Mouse (Mus musculus): ENCODE data around the gene Fndc4. TPM values are rescaled to one million over a fixed set of nuclear protein-coding genes. Genes with fewer than 3 reads are reported as not detected.

Fndc4 gene
- 100 to 1,000 TPM; 132 to 144 (median 133) TPM for total RNA-seq (2022)

DNA sequence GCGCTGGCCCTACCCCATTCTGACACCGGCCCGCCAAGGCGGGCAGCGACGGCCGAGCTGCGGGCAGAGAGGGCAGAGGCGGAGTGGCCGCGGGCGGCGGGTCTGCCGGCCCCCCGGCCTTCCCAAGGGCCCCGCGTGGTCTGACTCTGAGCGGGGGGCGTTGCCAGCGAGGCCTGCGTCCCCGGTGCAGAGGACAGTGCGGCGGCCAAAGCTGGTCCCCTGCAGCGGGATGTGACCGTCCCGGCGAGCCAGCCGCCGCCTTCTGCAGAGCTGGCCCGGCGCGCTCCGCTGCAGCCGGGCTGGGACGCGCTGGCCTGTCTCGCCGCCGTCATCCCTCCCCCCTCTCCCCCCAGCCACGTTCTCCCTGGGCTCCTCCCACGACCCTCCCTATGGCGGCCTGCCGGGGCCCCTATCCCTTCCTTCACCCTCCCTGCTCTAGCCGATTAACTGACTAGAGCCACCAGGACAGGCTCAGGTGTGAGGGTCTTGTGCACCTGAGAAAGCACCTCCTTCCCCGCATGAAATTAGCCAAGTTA is at the start of gene Fndc4:
Fndc4 (minus strand) TSS at position 475 of the 536 bp plus-strand sequence.
- DNase-seq (ENCODE audit: low spot score in 2 of 2), result peak; percentile 25 to 39

DNA sequence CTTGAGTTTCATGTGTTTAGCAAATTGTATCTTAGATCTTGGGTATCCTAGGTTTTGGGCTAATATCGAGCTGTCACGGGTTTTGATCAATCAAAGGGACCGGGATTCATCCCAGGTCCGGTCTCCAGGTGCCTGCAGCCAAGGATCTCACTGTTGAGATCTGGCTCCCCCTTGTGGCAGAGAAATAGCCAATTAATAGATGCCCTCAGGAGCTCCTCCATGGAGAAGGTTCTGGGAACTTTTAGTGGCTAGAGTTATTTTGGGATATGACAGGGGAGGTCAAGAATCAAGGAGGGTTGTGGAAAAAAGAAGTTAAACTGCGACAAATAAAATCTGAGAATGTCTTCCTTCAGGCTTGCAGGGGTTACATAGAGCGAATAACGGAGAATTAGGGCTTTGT is 32.4 kb upstream of the Fndc4 start:
- peak in 1 of 2 experiments; percentile 11 for DNase-seq (ENCODE audit: low spot score in 2 of 2)

DNA sequence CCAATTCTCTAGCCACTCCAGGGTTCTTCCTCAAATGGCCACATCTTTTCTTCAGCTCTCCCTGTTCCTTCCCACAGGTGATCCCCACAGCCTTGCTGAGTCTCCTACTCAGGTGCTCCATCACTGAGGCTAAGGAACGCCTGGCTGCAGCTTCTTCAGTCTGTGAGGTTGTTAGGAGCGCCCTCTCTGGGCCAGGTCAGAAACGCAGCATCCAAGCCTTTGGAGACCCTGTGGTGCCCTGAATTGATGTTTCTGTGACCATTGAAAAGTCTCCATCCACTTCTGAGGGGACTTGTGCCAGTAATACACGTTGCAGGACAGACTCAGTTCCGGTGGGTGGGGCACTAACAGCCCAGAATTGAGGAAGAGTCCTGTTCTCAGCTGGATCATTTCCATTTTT is 31.0 kb upstream of the Fndc4 start:
- DNase-seq (ENCODE audit: low spot score in 2 of 2), result no peak

DNA sequence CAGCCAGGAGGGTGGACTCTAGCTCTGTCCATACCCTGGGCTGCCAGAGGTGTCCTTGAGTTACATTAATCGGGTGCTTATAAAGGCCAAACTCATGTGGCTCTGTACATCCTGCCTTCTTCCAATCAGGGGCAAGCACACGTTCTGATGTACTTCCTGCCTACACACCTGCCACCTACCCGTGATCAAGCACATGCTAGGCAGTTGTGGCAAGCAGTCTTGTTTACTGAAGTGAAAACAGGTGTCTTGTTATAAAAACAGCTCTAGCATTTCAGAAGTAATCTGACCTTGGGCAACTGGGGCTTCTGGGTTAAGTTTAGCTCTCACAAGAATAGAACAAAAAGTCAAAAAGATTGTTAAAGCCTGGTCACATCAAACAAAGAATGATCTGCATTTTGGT is 28.2 kb upstream of the Fndc4 start:
- no peak for DNase-seq (ENCODE audit: low spot score in 2 of 2)

DNA sequence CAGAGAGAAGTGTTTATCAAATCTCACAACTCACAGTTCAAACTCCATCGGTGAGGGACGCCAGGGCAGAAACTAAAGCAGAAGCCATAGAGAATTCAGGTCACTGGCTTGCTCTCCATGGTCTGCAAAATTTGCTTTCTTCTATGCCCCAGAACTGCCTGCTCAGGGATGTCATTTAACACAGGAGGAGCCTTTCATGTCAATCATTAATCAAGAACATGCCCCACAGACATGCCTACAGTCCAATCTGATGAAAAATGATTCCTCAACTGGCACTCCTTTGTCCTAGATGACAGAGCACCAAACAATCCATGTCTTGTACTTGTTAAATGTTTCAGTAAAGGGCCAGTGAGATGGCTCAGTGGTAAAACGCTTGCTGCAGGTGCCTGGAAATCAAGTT is 26.9 kb upstream of the Fndc4 start:
- no peak for DNase-seq (ENCODE audit: low spot score in 2 of 2)

GRCm38 (mm10) chr5:31312806-31313205 is 16.9 kb upstream of the Fndc4 start:
- DNase-seq (ENCODE audit: low spot score in 2 of 2), result no peak

DNA sequence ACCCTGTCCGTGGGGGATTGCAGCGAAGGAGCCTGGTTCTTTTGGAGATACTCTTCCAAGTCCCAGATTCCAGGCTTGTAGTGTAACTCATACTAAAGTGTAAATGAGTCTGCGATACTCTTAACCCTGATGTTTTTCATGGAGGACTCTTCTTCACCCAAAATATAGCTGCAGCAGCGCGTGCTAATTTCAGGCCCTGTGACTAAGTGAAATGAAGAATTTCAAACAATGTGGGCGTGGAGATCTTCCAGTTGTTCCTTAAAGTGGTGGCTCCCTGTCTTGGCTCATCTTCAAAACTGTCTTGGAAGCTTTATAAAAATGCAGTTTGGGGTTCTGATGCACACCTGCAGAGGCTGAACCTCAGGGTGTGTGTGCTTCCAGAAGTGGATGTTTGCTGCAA is 7.2 kb upstream of the Fndc4 start:
- no peak for DNase-seq (ENCODE audit: low spot score in 2 of 2)

- no peak for DNase-seq (ENCODE audit: low spot score in 2 of 2)
Measured at GRCm38 (mm10) chr5:31301866-31302265, 6.0 kb upstream of the Fndc4 start.

GRCm38 (mm10) chr5:31298486-31298885 is 2.6 kb upstream of the Fndc4 start:
- no peak for DNase-seq (ENCODE audit: low spot score in 2 of 2)

DNA sequence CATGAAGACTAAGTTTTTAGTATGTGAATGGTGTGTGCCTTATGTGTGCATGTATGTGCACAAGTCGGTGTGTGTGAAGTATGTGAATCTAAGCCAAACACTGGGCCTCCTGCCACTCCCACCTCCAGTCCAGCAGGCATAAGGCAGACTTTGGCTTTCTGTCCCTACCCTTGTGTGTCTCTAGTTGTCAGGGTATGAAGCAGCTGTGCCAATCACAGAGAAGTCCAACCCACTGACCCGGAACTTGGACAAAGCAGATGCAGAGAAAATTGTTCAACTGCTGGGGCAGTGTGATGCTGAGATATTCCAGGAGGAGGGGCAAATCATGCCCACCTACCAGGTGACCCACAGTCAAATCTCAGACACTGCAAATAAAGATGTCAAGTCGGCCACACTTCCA is 2.1 kb upstream of the Fndc4 start:
- no peak for DNase-seq (ENCODE audit: low spot score in 2 of 2)

DNA sequence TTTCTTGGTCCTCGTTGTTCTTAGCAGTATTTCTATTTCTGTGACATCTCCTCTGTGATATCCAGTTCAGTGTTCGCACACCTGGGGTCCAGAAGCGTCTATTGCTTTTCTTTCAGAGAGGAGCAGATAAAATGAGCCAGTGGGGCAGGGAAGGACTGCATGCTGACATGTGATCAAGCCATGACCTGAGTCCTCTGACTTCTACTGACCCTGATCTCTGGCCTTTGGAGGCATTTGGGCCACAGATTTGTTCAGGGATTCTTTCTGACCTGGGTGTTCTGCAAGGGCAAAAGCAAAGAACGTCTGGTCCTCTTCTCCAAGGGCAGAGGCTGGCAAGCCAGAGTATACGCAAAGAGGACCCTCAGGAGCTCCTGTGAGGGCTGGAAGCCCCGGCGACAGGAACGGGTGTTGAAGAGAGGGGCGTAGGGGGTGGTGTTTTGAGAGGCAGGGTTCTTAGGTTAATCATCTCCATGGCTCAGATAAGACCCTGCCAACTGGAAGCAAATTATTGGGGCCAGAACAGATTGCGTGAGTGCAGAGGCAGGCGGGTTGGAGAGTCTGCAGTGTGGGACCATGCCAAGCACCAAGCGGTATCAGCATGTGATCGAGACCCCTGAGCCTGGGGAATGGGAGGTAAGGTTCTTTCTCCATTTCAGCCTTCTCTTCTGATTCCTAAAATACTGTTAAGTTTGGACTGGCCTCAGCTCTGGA is 1.3 kb upstream of the Fndc4 start, which contains the start of gene Gckr:
Gckr (plus strand) TSS at position 397 of the 711 bp plus-strand sequence.
- DNase-seq (ENCODE audit: low spot score in 2 of 2), result no peak

DNA sequence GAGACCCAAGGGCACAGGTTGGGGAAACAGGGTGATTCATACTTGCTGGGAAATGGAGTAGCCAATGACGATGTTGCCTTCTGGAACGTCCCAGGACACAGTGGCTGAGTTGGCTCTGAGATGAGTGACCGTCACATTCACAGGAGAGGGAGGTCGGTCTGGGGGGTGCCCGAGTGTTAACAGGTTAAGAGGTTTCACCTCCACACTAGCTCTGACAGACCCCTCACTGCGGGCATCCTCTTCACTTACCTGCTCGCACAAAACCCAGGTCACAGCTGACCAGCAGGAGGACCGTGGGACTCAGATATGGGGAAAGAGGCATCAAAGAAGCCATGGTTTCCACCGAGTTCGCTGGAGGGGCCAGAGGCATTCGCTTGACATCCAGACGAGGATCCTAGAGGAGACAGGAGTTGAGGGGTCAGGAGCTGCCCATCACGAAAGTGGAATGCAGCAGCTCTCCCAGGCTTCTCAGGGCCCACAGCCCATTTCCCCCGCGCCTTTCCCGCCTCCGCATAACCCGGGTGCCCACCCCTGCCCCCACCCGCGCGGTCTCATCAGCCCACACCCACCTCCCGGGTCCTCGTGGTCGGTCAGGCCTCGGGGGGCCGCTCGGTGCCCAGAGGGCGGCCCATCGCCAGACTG is 795 bp downstream of the Fndc4 start:
- no peak for DNase-seq (ENCODE audit: low spot score in 2 of 2)

- DNase-seq (ENCODE audit: low spot score in 2 of 2), result no peak
Measured at GRCm38 (mm10) chr5:31291361-31291688, 4.6 kb downstream of the Fndc4 start.

- DNase-seq (ENCODE audit: low spot score in 2 of 2), result peak; percentile 89 to 97
Measured at GRCm38 (mm10) chr5:31290521-31291360, 5.1 kb downstream of the Fndc4 start, which contains the start of gene Ift172. Gene Ift172, minus strand, starts transcription at chr5:31291116.

- DNase-seq (ENCODE audit: low spot score in 2 of 2), result no peak
Measured at GRCm38 (mm10) chr5:31289626-31290230, 6.2 kb downstream of the Fndc4 start.

DNA sequence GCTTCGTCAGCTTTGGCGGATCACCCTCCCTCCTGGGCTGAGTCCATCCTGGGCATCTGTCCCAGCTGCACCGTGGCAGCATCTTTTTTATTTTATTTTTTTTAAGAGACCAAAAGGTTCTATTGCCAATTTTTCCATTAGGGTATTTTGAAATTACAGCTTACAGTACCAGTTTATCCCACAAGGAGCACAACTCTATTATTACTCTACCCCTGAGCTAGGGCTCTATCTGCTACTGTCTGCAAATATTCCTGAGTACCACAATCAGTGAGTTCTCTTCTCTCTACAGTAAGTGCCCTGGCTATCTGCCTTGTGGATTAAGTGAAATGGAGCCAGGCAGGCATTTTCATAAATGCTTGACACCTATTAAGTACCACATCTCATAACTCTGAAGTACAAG is 7.2 kb downstream of the Fndc4 start:
- no peak for DNase-seq (ENCODE audit: low spot score in 2 of 2)

- no peak for DNase-seq (ENCODE audit: low spot score in 2 of 2)
Measured at GRCm38 (mm10) chr5:31288225-31288624, 7.7 kb downstream of the Fndc4 start.

GRCm38 (mm10) chr5:31279245-31279988 is 16.5 kb downstream of the Fndc4 start:
- DNase-seq (ENCODE audit: low spot score in 2 of 2), result no peak

DNA sequence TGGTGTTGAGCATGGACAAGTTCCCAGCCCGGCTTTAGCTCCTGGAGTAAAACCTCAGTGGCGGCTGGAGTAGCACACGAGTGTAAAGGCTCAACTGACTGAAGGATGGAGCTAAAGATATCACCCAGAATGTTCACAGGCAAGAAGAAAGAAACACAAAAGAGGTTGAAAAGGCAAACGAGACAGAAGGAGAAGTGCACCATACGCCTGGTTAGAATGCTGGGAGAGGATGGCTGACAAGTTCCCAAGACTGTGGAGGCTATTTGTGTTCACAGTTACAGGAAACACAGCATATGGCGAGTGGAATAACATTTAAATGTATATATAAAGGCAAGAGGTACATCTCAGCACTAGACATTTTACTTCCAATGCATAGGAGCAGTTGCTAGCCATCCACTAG is 22.9 kb downstream of the Fndc4 start:
- DNase-seq (ENCODE audit: low spot score in 2 of 2), result no peak

- DNase-seq (ENCODE audit: low spot score in 2 of 2), result no peak
Measured at GRCm38 (mm10) chr5:31267686-31268085, 28.2 kb downstream of the Fndc4 start.

DNA sequence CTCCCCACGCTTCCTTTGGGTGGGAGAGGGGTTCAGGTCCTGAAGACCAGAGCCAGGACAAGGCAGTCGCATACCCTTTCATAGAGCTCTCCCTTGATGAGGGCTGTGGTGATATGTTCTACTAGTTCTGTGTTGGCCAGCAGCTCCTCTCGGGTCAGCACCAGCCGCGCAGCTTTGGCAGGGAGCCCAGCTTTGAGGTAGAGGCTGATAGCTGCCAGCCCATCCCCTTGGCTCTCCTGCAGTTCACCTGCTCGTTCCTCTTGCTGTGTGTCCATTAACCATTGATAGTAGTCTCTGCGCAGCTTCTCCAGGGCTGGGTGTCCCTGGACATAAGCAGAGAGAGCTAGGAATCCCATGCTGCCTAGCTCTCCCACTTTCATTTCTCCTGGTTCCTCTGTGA is 29.8 kb downstream of the Fndc4 start:
- DNase-seq (ENCODE audit: low spot score in 2 of 2), result no peak
